Mouse (Mus musculus) 3T3-L1 (cell line): ENCODE measurements around the gene Fbxo36.

Experiments used
- DNase-seq: peaks from one replicate; pipeline ENCODE4 v3.0.0-alpha.2; 2015; ENCODE audit warnings: low read depth, low spot score

Gene Fbxo36

GRCm38 (mm10) chr1:84947390-84947789 lies 107.7 kb downstream of the Fbxo36 start:
- DNase-seq, result no peak
